Mouse (Mus musculus): ENCODE measurements around the gene Olfr558. TPM values are rescaled to one million over a fixed set of nuclear protein-coding genes. Genes with fewer than 3 reads are reported as not detected.

Gene Olfr558
- 1.0 TPM for polyA plus RNA-seq (2015; fragmentation: Illumina TruSeq; extraction: RNeasy Lipid Tissue Mini Kit (QIAGEN cat#74804); ENCODE audit: low read depth, low replicate concordance)

GRCm38 (mm10) chr7:102701915-102702314 is at the start of gene Olfr558:
Gene Olfr558 (plus strand): TSS chr7:102702215.

GRCm38 (mm10) chr7:102658523-102658922 is 43.5 kb upstream of the Olfr558 start, which contains the start of gene Olfr555:
Gene Olfr555 (plus strand): TSS chr7:102658823.

GRCm38 (mm10) chr7:102664599-102664998 is 37.4 kb upstream of the Olfr558 start, which contains the start of gene Olfr556:
Gene Olfr556 (plus strand): TSS chr7:102664899.

GRCm38 (mm10) chr7:102686944-102687501 is 15.0 kb upstream of the Olfr558 start, which contains the start of gene Trim68:
Gene Trim68 (minus strand): TSS chr7:102687327.

GRCm38 (mm10) chr7:102695358-102696125 is 6.5 kb upstream of the Olfr558 start, which contains the start of gene Olfr557:
Gene Olfr557 (plus strand): TSS chr7:102695910.

GRCm38 (mm10) chr7:102718970-102719369 is 17.0 kb downstream of the Olfr558 start, which contains the start of gene Olfr33:
Gene Olfr33 (minus strand): TSS chr7:102719070.

GRCm38 (mm10) chr7:102727391-102727790 is 25.4 kb downstream of the Olfr558 start, which contains the start of gene Olfr559:
Gene Olfr559 (minus strand): TSS chr7:102727491.

GRCm38 (mm10) chr7:102759266-102759665 is 57.3 kb downstream of the Olfr558 start, which contains the start of the genes Olfr560 and Olfr78:
Gene Olfr560 (minus strand): TSS chr7:102759366.
Gene Olfr78 (minus strand): TSS chr7:102759471.

Other genes with a start within 250 kb of the Olfr558 start
- gene Olfr543, start 220.5 kb upstream of the Olfr558 start, polyA plus RNA-seq (2015; fragmentation: Illumina TruSeq; extraction: RNeasy Lipid Tissue Mini Kit (QIAGEN cat#74804); ENCODE audit: low read depth, low replicate concordance), result not detected
- gene Olfr544, start 213.9 kb upstream of the Olfr558 start, polyA plus RNA-seq (2015; fragmentation: Illumina TruSeq; extraction: RNeasy Lipid Tissue Mini Kit (QIAGEN cat#74804); ENCODE audit: low read depth, low replicate concordance), result not detected
- gene Olfr545, start 202.6 kb upstream of the Olfr558 start, polyA plus RNA-seq (2015; fragmentation: Illumina TruSeq; extraction: RNeasy Lipid Tissue Mini Kit (QIAGEN cat#74804); ENCODE audit: low read depth, low replicate concordance), result not detected
- gene Olfr547, start 167.5 kb upstream of the Olfr558 start, polyA plus RNA-seq (2015; fragmentation: Illumina TruSeq; extraction: RNeasy Lipid Tissue Mini Kit (QIAGEN cat#74804); ENCODE audit: low read depth, low replicate concordance), result not detected
- gene Olfr548-ps1, start 161.3 kb upstream of the Olfr558 start, polyA plus RNA-seq (2015; fragmentation: Illumina TruSeq; extraction: RNeasy Lipid Tissue Mini Kit (QIAGEN cat#74804); ENCODE audit: low read depth, low replicate concordance), result not detected
- gene Olfr549, start 152.3 kb upstream of the Olfr558 start, polyA plus RNA-seq (2015; fragmentation: Illumina TruSeq; extraction: RNeasy Lipid Tissue Mini Kit (QIAGEN cat#74804); ENCODE audit: low read depth, low replicate concordance), result not detected
- 2.0 TPM for gene Trim21, start 136.7 kb upstream of the Olfr558 start, polyA plus RNA-seq (2015; fragmentation: Illumina TruSeq; extraction: RNeasy Lipid Tissue Mini Kit (QIAGEN cat#74804); ENCODE audit: low read depth, low replicate concordance)
- not detected for gene Olfr550, start 130.8 kb upstream of the Olfr558 start, polyA plus RNA-seq (2015; fragmentation: Illumina TruSeq; extraction: RNeasy Lipid Tissue Mini Kit (QIAGEN cat#74804); ENCODE audit: low read depth, low replicate concordance)
- gene Olfr551, start 110.3 kb upstream of the Olfr558 start, polyA plus RNA-seq (2015; fragmentation: Illumina TruSeq; extraction: RNeasy Lipid Tissue Mini Kit (QIAGEN cat#74804); ENCODE audit: low read depth, low replicate concordance), result not detected
- gene Olfr552, start 104.4 kb upstream of the Olfr558 start, polyA plus RNA-seq (2015; fragmentation: Illumina TruSeq; extraction: RNeasy Lipid Tissue Mini Kit (QIAGEN cat#74804); ENCODE audit: low read depth, low replicate concordance), result not detected
- not detected for gene Olfr553, start 84.0 kb upstream of the Olfr558 start, polyA plus RNA-seq (2015; fragmentation: Illumina TruSeq; extraction: RNeasy Lipid Tissue Mini Kit (QIAGEN cat#74804); ENCODE audit: low read depth, low replicate concordance)
- not detected for gene Olfr554, start 63.8 kb upstream of the Olfr558 start, polyA plus RNA-seq (2015; fragmentation: Illumina TruSeq; extraction: RNeasy Lipid Tissue Mini Kit (QIAGEN cat#74804); ENCODE audit: low read depth, low replicate concordance)
- not detected for gene Olfr555, start 43.4 kb upstream of the Olfr558 start, polyA plus RNA-seq (2015; fragmentation: Illumina TruSeq; extraction: RNeasy Lipid Tissue Mini Kit (QIAGEN cat#74804); ENCODE audit: low read depth, low replicate concordance)
- gene Olfr556, start 37.3 kb upstream of the Olfr558 start, polyA plus RNA-seq (2015; fragmentation: Illumina TruSeq; extraction: RNeasy Lipid Tissue Mini Kit (QIAGEN cat#74804); ENCODE audit: low read depth, low replicate concordance), result not detected
- gene Trim68, start 14.9 kb upstream of the Olfr558 start, polyA plus RNA-seq (2015; fragmentation: Illumina TruSeq; extraction: RNeasy Lipid Tissue Mini Kit (QIAGEN cat#74804); ENCODE audit: low read depth, low replicate concordance), result 6.1 TPM
- not detected for gene Olfr557, start 6.3 kb upstream of the Olfr558 start, polyA plus RNA-seq (2015; fragmentation: Illumina TruSeq; extraction: RNeasy Lipid Tissue Mini Kit (QIAGEN cat#74804); ENCODE audit: low read depth, low replicate concordance)
- gene Olfr33, start 16.9 kb downstream of the Olfr558 start, polyA plus RNA-seq (2015; fragmentation: Illumina TruSeq; extraction: RNeasy Lipid Tissue Mini Kit (QIAGEN cat#74804); ENCODE audit: low read depth, low replicate concordance), result not detected
- gene Olfr559, start 25.3 kb downstream of the Olfr558 start, polyA plus RNA-seq (2015; fragmentation: Illumina TruSeq; extraction: RNeasy Lipid Tissue Mini Kit (QIAGEN cat#74804); ENCODE audit: low read depth, low replicate concordance), result not detected
- gene Olfr560, start 57.2 kb downstream of the Olfr558 start, polyA plus RNA-seq (2015; fragmentation: Illumina TruSeq; extraction: RNeasy Lipid Tissue Mini Kit (QIAGEN cat#74804); ENCODE audit: low read depth, low replicate concordance), result 0.33 TPM
- gene Olfr78, start 57.3 kb downstream of the Olfr558 start, polyA plus RNA-seq (2015; fragmentation: Illumina TruSeq; extraction: RNeasy Lipid Tissue Mini Kit (QIAGEN cat#74804); ENCODE audit: low read depth, low replicate concordance), result 1.1 TPM
- not detected for gene Olfr561, start 69.0 kb downstream of the Olfr558 start, polyA plus RNA-seq (2015; fragmentation: Illumina TruSeq; extraction: RNeasy Lipid Tissue Mini Kit (QIAGEN cat#74804); ENCODE audit: low read depth, low replicate concordance)
- not detected for gene Olfr564, start 101.3 kb downstream of the Olfr558 start, polyA plus RNA-seq (2015; fragmentation: Illumina TruSeq; extraction: RNeasy Lipid Tissue Mini Kit (QIAGEN cat#74804); ENCODE audit: low read depth, low replicate concordance)
- not detected for gene Olfr566, start 156.6 kb downstream of the Olfr558 start, polyA plus RNA-seq (2015; fragmentation: Illumina TruSeq; extraction: RNeasy Lipid Tissue Mini Kit (QIAGEN cat#74804); ENCODE audit: low read depth, low replicate concordance)
- gene Olfr568, start 174.9 kb downstream of the Olfr558 start, polyA plus RNA-seq (2015; fragmentation: Illumina TruSeq; extraction: RNeasy Lipid Tissue Mini Kit (QIAGEN cat#74804); ENCODE audit: low read depth, low replicate concordance), result not detected
- gene Olfr569, start 188.7 kb downstream of the Olfr558 start, polyA plus RNA-seq (2015; fragmentation: Illumina TruSeq; extraction: RNeasy Lipid Tissue Mini Kit (QIAGEN cat#74804); ENCODE audit: low read depth, low replicate concordance), result not detected
- gene Olfr570, start 192.4 kb downstream of the Olfr558 start, polyA plus RNA-seq (2015; fragmentation: Illumina TruSeq; extraction: RNeasy Lipid Tissue Mini Kit (QIAGEN cat#74804); ENCODE audit: low read depth, low replicate concordance), result not detected
- gene Olfr571, start 215.3 kb downstream of the Olfr558 start, polyA plus RNA-seq (2015; fragmentation: Illumina TruSeq; extraction: RNeasy Lipid Tissue Mini Kit (QIAGEN cat#74804); ENCODE audit: low read depth, low replicate concordance), result not detected
- not detected for gene Olfr572, start 222.2 kb downstream of the Olfr558 start, polyA plus RNA-seq (2015; fragmentation: Illumina TruSeq; extraction: RNeasy Lipid Tissue Mini Kit (QIAGEN cat#74804); ENCODE audit: low read depth, low replicate concordance)
- gene Olfr573-ps1, start 240.4 kb downstream of the Olfr558 start, polyA plus RNA-seq (2015; fragmentation: Illumina TruSeq; extraction: RNeasy Lipid Tissue Mini Kit (QIAGEN cat#74804); ENCODE audit: low read depth, low replicate concordance), result not detected
- gene Olfr574, start 246.3 kb downstream of the Olfr558 start, polyA plus RNA-seq (2015; fragmentation: Illumina TruSeq; extraction: RNeasy Lipid Tissue Mini Kit (QIAGEN cat#74804); ENCODE audit: low read depth, low replicate concordance), result not detected

All from brain, adult 10 weeks (tissue).